Mouse (Mus musculus) urinary bladder, postnatal 10 days (tissue): ENCODE measurements around the gene Pum1.
"Not testable (repeated sequence)": the region's sequence is repeated elsewhere in the genome, so short reads cannot be mapped to it uniquely, and the experiment has no call there.

Experiments
- DNase-seq: peaks from one replicate; pipeline ENCODE4 v3.0.0; 2022; ENCODE audit warnings: low spot score

Gene Pum1

DNA sequence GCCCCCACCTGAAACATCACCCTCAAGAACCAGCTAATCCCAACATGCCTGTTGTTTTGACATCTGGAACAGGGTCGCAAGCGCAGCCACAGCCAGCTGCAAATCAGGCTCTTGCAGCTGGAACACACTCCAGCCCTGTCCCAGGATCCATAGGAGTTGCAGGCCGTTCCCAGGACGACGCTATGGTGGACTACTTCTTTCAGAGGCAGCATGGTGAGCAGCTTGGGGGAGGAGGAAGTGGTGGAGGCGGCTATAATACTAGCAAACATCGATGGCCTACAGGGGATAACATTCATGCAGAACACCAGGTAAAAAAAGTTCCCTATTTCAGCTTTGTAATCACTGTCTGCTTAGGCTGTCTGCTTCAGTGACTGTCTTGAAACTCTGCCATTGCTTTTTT, 5.9 kb downstream of the Pum1 start:
- DNase-seq, result no peak

DNA sequence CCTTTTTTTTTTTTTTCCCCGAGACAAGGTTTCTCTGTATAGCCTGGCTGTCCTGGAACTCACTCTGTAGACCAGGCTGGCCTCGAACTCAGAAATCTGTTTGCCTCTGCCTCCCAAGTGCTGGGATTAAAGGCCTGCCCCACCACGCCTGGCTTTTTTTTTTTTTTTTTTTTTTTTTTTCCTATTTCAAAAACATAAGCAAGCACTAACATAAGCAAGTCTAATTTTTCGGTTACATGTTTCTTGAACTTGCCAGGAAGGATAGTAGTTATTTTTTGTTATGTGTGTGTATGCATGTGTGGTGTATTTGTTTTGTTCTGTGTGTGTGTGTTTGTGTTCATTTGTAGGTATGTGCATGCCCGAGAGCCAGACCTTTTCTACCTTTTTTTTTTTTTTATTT, 6.9 kb downstream of the Pum1 start:
- DNase-seq, result not testable (repeated sequence)

DNA sequence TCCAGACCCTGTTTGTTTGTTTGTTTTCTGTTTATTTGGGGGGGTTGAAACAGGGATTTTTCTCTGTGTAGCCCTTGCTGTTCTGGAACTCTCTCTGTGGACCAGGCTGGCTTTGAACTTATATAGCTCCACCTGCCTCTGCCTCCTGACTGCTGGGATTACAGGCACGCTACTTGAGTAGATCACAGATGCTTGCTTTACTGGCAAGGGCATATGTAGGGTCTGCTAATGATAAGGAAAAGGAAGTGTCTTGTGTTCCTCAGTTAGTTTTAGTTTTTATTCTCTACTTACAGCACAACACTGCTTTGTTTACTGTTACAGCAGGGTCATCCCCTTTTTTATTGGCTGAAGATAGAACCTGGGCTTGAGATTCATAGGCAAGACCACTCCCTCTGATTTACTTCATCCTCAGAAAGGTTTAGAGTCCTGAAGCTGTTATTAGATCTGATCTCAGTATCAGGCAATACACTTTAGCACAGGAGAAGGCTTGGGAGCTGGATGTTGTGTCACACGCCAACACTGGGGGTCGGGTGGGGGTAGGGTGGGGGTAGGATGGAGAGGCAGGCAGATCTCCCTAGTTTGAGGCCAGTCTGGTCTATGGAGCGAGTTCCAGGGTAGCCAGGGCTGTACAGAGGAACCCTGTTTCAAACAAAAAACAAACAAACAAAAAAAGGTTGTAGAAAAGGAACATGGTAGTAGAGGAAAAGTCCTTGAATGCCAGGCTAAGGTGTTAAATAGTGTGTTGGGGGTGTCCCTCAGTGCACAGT, 8.1 kb downstream of the Pum1 start:
- no peak for DNase-seq

DNA sequence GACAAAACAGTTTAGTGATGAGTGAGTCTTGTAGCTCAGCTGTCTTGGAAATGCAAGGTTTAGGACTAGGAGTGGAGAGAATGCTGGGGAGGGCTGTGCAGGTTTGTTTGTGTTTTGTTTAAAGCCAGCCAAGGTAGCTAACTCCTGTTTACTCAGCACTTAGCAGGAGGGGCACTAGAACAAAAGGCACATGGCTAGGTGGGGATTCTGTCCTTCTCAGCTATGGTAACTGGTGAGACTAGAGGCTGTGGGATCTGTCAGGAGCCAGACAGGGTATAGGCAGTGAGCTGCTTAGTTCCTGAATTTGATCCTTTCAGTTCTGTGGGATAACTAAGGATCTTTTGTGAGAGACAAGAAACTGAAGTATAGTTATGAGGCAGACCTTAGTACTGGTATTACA, 9.0 kb downstream of the Pum1 start:
- no peak for DNase-seq

DNA sequence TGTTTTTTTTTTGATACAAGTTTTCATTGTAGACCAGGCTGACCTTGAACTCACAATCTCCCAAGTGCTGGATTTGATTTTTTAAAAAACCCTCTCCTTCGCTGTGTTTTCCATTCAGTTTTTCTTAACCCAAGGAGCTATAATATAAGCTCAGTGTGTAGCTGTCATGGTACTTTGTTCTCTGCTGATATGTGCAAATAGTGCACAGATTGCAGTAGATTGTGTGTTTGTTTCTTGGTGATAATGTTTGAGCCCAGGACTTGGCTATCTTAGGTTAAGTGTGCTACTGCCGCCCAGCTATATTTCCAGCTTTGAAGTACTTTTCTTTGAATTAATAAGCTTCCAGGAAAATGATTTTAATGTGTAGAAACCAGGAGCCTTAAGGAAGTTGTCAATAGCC, 13.6 kb downstream of the Pum1 start:
- no peak for DNase-seq

DNA sequence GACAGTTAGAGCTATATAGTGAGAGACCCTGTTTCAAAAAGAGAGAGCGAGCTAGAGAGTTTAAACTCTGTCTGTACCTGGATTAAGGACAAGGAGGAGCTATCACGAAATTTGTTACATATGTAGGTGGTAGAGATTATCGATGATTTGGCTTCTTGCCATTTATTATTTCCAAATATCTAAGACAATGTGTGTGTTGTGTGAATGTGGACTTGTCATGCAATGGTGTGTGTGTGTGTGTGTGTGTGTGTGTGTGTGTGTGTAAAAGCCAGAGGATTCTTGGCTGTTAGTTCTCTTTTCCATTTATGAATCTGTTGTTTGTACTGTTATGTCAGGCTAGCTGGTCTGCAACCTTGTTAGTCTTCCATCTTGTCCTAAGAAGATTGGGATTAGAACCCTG, 15.0 kb downstream of the Pum1 start:
- DNase-seq, result no peak

DNA sequence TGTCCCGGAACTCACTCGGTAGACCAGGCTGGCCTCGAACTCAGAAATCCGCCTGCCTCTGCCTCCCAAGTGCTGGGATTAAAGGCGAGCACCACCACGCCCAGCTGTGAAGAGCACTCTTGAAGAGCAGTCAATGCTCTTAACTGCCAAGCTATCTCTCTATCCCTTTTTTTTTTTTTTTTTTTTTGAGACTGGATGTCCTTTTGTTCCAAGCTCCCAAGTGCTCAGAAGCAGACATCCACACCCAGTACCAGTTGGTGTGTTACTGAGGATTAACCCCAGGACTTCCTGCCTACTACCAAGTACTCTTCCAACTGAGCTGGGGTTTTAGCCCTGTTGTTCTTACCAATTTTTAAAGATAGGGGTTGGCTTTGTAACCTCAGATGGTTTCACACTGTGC, 17.6 kb downstream of the Pum1 start:
- DNase-seq, result no peak

DNA sequence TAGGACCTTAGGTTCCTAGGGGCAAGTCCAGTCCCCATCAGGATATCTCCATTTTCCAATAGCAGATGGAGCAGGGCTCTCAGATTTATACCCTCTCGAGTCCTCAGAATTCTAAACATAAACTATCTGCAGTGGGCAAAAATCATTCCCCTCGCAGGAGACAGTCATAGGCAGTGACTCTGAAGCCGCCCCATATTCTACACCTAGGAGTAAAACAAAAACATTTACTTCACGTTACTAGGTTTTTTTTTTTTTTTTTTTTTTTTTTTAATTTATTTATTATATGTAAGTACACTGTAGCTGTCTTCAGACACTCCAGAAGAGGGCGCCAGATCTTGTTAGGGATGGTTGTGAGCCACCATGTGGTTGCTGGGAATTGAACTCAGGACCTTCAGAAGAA, 19.9 kb downstream of the Pum1 start:
- not testable (repeated sequence) for DNase-seq

DNA sequence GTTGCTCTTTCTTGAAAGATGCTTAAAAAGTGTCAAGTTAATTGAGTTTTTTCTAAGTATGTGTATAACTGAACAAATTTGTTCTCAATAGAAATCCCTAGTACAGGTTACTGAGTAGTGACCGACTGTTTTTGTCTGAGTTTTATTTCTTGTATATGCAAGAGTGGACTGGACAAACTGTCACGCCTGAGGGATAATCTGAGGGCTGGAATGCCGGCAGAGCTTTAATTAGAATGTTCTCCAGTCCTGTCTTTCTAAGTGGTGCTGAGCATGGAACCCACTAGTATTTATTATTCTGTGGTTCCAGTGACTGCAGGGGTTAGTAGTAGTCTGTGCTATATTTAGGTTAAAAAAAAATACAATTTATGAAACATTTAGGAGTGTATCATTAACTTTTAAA, 30.8 kb downstream of the Pum1 start:
- DNase-seq, result no peak

DNA sequence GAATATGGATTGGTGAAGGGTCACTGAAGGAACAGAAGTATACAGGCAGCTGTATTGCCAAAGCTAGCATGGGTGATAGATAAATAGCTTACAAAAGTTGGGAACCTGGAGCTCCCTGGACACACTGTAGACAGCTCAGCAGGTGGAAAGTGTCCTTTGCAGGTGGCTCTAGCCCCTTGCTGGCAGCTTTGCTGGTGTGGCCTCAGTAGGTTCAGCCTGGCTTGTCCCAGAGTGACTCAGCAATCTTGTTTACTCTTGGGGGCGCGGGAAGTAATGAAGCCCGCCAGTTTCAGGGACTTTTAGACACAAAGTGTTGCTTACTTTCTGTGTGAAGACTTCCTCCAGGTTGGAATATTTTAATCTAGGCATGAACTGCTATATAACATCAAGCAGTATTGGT, 31.9 kb downstream of the Pum1 start:
- no peak for DNase-seq

DNA sequence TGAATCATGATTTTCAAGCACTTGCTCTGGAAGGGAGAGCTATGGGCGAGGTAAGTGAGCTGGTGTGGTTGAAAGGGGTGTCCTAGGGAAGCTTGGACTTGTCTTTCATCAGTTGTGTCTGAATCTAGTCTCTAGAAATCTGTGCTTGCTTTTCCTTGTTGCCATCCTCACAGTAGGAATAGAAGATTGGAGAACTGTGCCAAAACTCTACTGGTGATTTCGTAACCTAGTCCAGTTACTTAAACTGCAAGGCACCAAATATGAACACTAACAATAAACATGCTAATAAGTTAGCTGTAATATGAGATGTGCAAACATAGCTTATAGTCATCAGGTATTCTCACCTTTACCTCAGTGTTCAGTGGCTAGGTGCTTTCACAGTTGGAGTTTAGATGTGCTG, 37.9 kb downstream of the Pum1 start:
- no peak for DNase-seq

DNA sequence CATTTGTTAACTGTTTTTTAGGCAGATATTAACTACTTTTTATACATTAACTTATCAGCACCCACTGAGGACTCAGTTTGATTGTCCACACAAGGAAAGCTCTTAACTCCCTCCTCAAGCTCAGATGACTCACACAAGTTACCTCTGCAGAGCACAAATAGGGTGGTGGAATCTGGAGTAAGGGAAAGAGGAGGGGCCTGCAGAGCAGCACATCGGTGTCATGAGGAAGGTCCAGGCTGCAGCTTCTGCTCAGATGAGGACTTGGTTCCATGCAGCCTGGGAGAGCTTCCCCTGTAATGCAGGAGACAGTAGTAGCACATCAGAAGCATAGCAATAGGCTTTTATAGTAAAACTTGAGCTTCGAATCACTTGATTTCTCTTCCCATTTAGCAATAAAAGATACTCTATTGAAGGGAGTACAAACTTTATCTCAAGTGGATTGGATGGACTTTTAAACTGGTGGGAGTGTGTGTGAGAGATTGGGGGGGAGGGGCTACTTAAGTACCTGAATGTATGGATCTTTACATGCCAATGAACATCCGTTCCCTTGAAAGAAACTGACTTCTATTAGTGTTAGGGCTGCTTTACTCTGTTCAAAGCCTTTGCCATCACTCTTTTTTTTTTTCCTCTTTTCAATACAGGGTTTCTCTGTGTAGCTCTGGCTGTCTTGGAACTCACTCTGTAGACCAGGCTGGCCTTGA, 39.9 kb downstream of the Pum1 start:
- DNase-seq, result no peak

DNA sequence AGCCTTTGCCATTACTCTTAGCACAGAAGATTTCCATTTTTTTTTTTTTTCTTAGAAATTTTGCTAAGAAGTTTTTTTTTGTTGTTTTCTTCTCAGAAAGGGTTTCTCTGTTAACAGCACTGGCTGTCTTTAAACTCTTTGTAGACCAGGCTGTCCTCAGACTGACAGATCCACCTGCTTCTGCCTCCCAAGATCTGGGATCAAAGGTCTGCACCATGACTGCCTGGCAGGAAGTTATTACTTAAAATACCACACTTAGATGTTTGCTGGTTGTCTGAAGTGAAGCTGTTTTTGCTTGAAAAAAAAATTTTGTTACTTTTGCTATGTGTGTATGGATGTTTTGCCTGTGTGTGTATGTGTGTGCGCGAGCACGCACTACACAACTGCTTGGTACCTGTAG, 40.5 kb downstream of the Pum1 start:
- no peak for DNase-seq

DNA sequence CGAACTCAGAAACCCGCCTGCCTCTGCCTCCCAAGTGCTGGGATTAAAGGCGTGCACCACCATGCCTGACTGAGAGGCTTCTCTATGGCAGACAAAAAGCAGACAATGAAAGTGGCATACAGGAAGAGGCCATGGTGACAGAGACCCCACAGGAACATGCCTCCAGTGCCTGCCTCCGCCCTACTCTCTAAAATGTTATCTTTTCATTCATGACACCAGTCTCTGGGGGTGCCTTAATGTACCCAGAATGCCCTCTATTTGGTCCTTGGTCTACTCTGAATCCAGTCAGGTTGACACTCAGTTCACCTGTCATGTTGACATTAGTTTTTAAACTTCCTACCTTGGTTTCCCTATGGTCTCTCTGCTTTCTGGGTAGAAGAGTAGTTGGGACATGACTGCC, 41.5 kb downstream of the Pum1 start:
- no peak for DNase-seq

DNA sequence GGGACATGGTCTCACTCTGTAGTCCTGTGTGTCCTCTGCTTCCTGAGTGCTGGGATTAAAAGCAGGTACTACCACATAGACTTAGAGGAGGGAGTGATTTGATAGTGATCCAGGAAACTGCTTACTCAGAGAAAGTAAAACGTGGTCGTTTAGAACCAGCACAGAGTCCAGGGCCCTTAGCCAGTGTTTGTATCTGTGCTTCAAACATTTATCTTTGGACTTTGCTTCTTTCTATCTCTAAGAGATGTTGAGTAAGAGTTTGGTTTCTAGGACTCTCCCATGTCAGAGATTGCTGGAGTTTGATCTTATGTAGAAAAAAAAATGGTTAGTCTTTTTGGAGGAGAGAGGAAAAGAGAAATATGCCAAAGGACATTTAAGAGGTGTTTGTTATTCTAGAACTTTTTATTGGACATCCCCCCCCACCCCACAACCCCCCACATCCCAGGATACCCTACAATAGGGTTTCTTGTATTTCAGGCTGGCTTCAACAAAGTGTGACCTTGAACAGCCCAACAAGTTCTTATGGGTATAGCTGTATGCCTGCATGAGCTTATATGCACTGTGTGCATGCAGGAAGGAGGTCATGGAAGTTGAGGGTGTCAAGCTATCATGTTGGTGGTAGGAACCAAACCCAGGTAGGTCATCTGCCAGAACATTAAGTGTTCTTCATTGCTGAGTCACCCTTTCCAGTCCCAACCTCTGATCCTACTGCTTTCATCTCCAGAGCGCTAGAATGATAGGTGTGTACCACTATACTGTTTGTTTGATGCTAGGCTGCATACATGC, 43.3 kb downstream of the Pum1 start:
- DNase-seq, result no peak

DNA sequence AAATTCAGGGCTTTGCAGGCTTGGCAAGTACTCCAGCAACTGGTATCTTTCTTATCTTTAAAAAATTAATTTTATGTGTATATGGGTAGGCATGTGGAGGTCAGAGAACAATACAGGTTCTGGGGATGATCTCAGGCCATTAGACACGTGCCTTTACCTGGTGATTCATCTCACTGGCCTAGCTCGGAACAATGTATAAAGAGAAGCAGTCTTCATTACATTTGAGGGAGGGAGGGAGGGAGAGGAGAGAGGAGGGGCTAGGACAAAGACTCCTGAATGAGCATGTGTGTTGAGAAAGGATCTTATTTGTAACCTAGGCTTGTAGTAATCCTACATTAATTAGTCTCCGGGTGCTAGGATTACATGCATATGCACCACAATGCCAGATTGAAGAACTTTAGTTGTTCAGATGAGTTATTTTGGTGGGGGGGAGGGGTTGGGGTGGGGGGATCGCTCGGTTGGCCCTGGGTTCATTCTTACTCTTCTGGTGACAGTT, 48.3 kb downstream of the Pum1 start:
- no peak for DNase-seq

DNA sequence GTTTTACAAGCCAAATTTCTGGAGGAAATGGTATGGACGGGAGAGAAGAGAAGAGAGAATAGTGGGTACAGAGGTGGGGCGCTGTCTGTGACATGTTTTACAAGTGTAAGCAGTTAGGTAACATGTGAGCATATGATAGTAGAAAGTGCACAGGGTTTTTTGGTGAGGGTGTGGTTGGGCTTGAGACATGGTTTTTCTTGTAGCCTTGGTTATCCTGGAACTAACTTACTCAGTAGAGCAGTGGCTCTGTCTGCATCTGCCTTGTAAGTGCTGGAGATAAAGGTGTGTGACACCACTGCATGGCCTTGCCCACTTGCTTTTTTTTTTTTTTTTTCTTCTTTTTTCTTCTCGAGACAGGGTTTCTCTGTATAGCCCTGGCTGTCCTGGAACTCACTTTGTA, 49.2 kb downstream of the Pum1 start:
- DNase-seq, result no peak

DNA sequence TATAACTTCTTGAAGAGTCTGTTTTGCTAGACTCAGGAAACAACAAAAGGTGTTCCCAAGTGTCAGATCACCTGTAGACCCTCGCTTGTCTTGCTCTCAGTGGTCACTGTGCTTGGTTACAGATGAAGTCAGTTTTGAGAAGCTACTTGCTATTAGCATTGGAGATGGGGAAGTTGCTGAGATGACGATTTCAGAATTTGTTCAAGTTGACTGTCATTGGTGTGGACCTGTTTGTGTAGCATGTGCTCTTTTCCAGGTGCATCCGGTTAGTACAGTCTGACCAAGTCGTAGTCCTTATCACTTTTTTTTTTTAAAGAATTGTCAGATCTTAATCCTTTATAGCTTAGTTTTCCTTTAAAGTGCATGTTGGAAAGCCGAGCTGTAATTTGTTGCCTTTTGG, 50.3 kb downstream of the Pum1 start:
- DNase-seq, result no peak

DNA sequence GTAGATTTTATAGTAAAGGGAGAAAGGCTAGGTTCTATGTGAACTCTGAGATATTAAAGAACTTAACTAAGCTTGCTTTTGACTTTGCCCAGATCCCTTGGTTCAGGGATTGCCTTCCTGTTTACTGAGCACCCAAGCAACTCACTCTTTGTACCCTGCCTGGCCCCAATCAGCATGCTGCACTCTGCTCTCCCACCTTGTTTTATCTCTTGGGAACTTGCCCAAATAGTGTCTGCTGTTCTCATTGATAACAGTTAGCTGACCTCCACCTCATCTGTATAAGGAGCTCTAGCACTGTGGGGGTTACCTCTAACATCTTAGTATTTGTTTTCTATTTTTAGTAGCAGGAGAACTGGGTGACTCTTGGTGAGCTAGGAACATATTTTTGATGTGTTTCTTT, 52.0 kb downstream of the Pum1 start:
- DNase-seq, result no peak

DNA sequence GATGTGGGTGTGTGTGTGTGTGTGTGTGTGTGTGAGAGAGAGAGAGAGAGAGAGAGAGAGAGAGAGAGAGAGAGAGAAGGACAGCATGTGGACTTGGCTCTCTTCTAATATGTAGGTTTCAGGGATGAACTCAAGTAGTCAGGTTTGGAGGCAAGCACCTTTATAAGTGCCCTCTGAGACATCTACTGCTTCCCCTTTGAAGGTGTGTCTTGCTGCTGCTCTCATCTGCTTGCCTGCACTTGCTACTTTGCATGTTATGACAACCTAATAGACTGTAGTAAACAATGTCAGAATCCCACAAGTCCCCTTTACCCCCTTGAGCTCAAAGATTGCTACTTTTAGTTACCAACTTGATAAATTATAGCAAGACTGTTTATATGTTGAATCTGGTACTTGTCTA, 52.5 kb downstream of the Pum1 start:
- no peak for DNase-seq

DNA sequence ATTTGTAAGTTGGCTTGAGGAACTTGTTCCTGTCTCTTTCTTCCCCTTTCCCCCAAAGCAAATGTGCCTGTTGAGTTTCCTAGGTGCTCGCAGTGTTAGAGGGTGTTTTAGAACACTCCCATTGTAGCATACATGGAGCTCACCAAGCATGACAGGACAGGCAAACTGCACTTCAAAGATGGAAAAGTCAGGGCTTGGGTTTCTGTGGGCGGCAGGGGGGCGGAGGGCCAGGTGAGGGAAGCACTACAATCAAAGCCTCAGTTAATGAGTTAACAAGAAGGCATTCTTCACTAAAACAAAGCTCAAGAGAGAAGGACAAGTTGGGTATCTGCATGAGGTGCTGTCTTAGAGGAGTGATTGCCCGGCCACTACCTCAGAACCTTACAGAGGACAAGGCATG, 56.2 kb downstream of the Pum1 start:
- DNase-seq, result no peak

DNA sequence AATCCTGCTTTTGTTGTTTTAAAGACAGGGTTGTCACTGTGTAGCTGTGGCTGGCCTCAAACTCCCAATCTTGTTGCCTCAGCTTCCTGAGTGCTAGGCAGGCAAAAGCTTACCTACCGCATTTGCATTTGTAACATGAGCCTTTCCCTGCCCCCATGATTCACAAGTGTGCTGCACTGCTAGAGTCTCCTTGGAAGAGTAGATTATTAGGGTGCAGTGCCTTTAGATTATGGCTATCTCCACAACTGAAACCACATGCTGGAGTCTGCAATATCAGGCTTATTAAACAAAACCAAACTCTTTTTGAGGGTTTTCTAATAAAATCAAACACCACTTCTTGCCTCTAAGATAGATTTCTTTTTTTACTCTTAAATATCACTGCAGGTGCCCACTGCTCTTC, 59.5 kb downstream of the Pum1 start:
- no peak for DNase-seq

DNA sequence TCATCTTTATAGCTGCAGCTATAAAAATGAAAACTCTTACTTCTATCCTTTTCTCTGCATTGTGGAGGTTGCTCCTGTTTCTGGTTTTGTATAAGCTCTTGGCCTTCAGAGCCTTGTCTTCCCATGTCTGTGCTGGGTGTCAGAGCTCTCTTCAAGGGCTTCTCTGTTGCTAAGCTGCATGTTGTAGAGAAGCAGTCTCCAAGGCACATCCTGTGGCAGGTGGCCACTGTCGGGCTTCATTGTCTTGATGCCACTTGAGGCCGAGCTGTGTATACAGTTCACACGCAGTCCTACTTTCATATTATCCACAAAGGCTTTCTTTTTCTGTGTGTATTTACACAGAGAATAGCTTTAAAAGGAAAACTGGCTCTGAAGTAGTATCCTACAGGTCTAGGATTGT, 63.0 kb downstream of the Pum1 start:
- no peak for DNase-seq
